Mouse (Mus musculus): ENCODE measurements around the gene Gm44579.

GRCm38 (mm10) chr15:98155944-98156343 lies 64.8 kb downstream of the Gm44579 start:
- TF ChIP-seq POLR2A (IDR thresholded peaks at IDR 0.05; ENCODE audit: extremely low read depth, insufficient read depth, low read length) (no peak), CTCF (IDR thresholded peaks at IDR 0.05; ENCODE audit: low read depth, low read length) (no peak)

Data from liver, adult 2 months (tissue).